Mouse (Mus musculus) liver, embryonic 14.5 days (tissue): Measurements from ENCODE around the gene Mafk. TPM values are rescaled to one million over a fixed set of nuclear protein-coding genes. Genes with fewer than 3 reads are reported as not detected.
A peak's percentile ranks its signal among the peaks of the same experiment; 100 is the strongest.
"Not testable (repeated sequence)": the region's sequence is repeated elsewhere in the genome, so short reads cannot be mapped to it uniquely, and the experiment has no call there.

Experiments
- ATAC-seq: fragments of 200-750 bp; cut with Nextera tagmentation; 2 replicates; pipeline ENCODE4 v1.8.0; 2017; ENCODE audit warnings: moderate number of reproducible peaks, mild to moderate bottlenecking, moderate library complexity; ENCODE audit not compliant: insufficient read depth
- DNase-seq, 3 experiments: peaks; one replicate each; pipeline ENCODE4 v3.0.0-alpha.2; 2012 to 2013; ENCODE audit warnings: low read depth in 3 of 3, low spot score in 3 of 3
- H3K27ac ChIP-seq: fragments of 300-500 bp; sonication (generic); 2 replicates; pipeline ENCODE4 v1.5.1; 2014; ENCODE audit warnings: moderate library complexity, mild to moderate bottlenecking, control low read depth, inconsistent platforms
- H3K27me3 ChIP-seq: fragments of 300-500 bp; sonication (generic); 2 replicates; pipeline ENCODE4 v1.6.1; 2014; ENCODE audit warnings: mild to moderate bottlenecking, low read length, moderate library complexity; ENCODE audit not compliant: control insufficient read depth, insufficient read depth
- H3K36me3 ChIP-seq: fragments of 300-500 bp; sonication (generic); replicated peaks from 2 replicates; pipeline ENCODE4 v1.6.1; 2014; ENCODE audit warnings: low read depth; ENCODE audit not compliant: control insufficient read depth, insufficient read depth
- H3K4me1 ChIP-seq, 2 experiments: fragments of 200-500 bp in 1 of 2; fragments of 300-500 bp in 1 of 2; sonication (generic) in 1 of 2; replicated peaks; 2 replicates each; pipeline ENCODE4 v1.6.1; 2012 to 2014; ENCODE audit warnings: antibody characterized with exemption in 1 of 2, inconsistent platforms in 1 of 2, low read length in 1 of 2; ENCODE audit not compliant: control insufficient read depth in 2 of 2, insufficient read depth in 2 of 2
- H3K4me2 ChIP-seq: fragments of 300-500 bp; sonication (generic); 2 replicates; pipeline ENCODE4 v1.6.1; 2014; ENCODE audit warnings: low read depth, mild to moderate bottlenecking, control low read depth, moderate library complexity
- H3K4me3 ChIP-seq, 2 experiments: fragments of 200-500 bp in 1 of 2; fragments of 300-500 bp in 1 of 2; sonication (generic) in 1 of 2; 2 replicates each; pipeline ENCODE4 v1.5.1; 2012 to 2014; ENCODE audit warnings: low read depth in 2 of 2, low read length in 2 of 2, mild to moderate bottlenecking in 2 of 2, control low read depth in 1 of 2, inconsistent platforms in 1 of 2, moderate library complexity in 1 of 2; ENCODE audit not compliant: insufficient read depth in 1 of 2
- H3K9ac ChIP-seq: fragments of 300-500 bp; sonication (generic); replicated peaks from 2 replicates; pipeline ENCODE4 v1.6.1; 2014; ENCODE audit warnings: mild to moderate bottlenecking, control low read depth, moderate library complexity
- H3K9me3 ChIP-seq: fragments of 300-500 bp; sonication (generic); 2 replicates; pipeline ENCODE4 v1.6.1; 2016; ENCODE audit warnings: low read length, mixed read lengths; ENCODE audit not compliant: control insufficient read depth
- CTCF ChIP-seq: IDR thresholded peaks from 2 replicates; pipeline ENCODE4 v1.5.1; 2016; ENCODE audit warnings: antibody characterized with exemption, low read depth, control low read depth
- EP300 ChIP-seq: IDR thresholded peaks from 2 replicates; pipeline ENCODE4 v1.6.1; 2016; ENCODE audit warnings: antibody characterized with exemption, low read depth
- WGBS: fragments of 180-500 bp; shearing (Covaris S2); extraction: QIAGEN DNeasy Blood & Tissue Kit; methylation state at CpG from one replicate; pipeline ENCODE4 v1.1.7; 2014; ENCODE audit not compliant: insufficient replicate concordance; 5-methylcytosine and 5-hydroxymethylcytosine counted together
- polyA plus RNA-seq, 2 experiments: library from polyadenylated mRNA; depleted of rRNA in 1 of 2; stranded (reverse) in 1 of 2; unstranded in 1 of 2; fragments of >200 nt; fragmentation: Nextera tagmentation in 1 of 2; extraction: Ambion mirVana in 1 of 2; gene quantifications; 2 replicates each; pipeline versions ENCODE4 v1.2.1 to v1.2.3; 2012 to 2014

The Mafk gene
- polyA plus RNA-seq (2012; rRNA removed) = 21.6 and 23.0 TPM in 2 replicates
- 20.7 and 22.7 TPM in 2 replicates for polyA plus RNA-seq (2014; fragmentation: Nextera tagmentation; extraction: Ambion mirVana)

- Histone ChIP-seq H3K36me3 (peaks cover 19% of the 10 kb centered on the region), H3K9me3 (no peaks in the 10 kb centered on the region), H3K4me3 (peak within 1 kb of the TSS; percentile 72 to 77), H3K4me1 (peaks cover 34 to 46% of the 10 kb centered on the region in 2 experiments), H3K9ac (peak within 1 kb of the TSS; percentile 82), H3K4me2 (peak within 1 kb of the TSS; percentile 95), H3K27me3 (no peaks in the 10 kb centered on the region), H3K27ac (peak within 1 kb of the TSS; percentile 93)
- TF ChIP-seq EP300 = no peak
- TF ChIP-seq CTCF = peak; percentile 53
- DNase-seq (peak; percentile 93 to 94 (median 94)), ATAC-seq (peak; percentile 85)
- under 1% methylated on average over 91 of the region's 92 CpGs for WGBS
These were observed at the start of gene Mafk for GRCm38 (mm10) chr5:139791227-139792158. Gene Mafk, plus strand, starts transcription at chr5:139791513.

- H3K27me3 ChIP-seq, H3K9ac ChIP-seq, DNase-seq, H3K4me2 ChIP-seq, H3K27ac ChIP-seq, H3K4me3 ChIP-seq, H3K36me3 ChIP-seq, ATAC-seq, H3K9me3 ChIP-seq: not testable (repeated sequence)
- H3K4me1 ChIP-seq = peaks cover 27 to 34% of the 10 kb centered on the region in 2 experiments
- WGBS = 19% methylated on average over 3 of the region's 3 CpGs
These were observed 48.7 kb upstream of the Mafk start for GRCm38 (mm10) chr5:139742640-139743039.

GRCm38 (mm10) chr5:139745771-139746170 lies 45.5 kb upstream of the Mafk start:
- no peak overlapping the region for H3K4me2 ChIP-seq
- peak; percentile 78 for ATAC-seq
- no peaks in the 10 kb centered on the region for H3K27me3 ChIP-seq
- H3K9ac ChIP-seq = no peak overlapping the region
- no peaks in the 10 kb centered on the region for H3K9me3 ChIP-seq
- no peak for TF ChIP-seq EP300
- TF ChIP-seq CTCF = peak; percentile 98
- WGBS = 6% methylated on average over 3 of the region's 3 CpGs
- no peaks in the 10 kb centered on the region for H3K36me3 ChIP-seq
- peaks cover 5 to 12% of the 10 kb centered on the region in 2 experiments for H3K4me1 ChIP-seq
- no peak overlapping the region for H3K27ac ChIP-seq
- peak in 1 of 3 experiments; percentile 58 for DNase-seq
- no peak overlapping the region for H3K4me3 ChIP-seq

- no peak for DNase-seq
- Histone ChIP-seq H3K4me2 (no peak overlapping the region), H3K9ac (no peak overlapping the region), H3K27me3 (no peaks in the 10 kb centered on the region), H3K9me3 (no peaks in the 10 kb centered on the region), H3K4me1 (no peaks in the 10 kb centered on the region; a peak in 1 of 4 replicates), H3K4me3 (no peak overlapping the region), H3K27ac (no peak overlapping the region), H3K36me3 (no peaks in the 10 kb centered on the region; the same call in 1 of the 2 replicates)
- TF ChIP-seq EP300 (no peak), CTCF (no peak)
- no peak for ATAC-seq
- 76% methylated on average over 16 of the region's 16 CpGs for WGBS
These were observed 41.7 kb upstream of the Mafk start for GRCm38 (mm10) chr5:139749413-139750125.

GRCm38 (mm10) chr5:139750535-139750934 lies 40.8 kb upstream of the Mafk start:
- no peaks in the 10 kb centered on the region for H3K9me3 ChIP-seq
- no peak overlapping the region for H3K4me2 ChIP-seq
- DNase-seq (no peak), ATAC-seq (no peak)
- TF ChIP-seq EP300 = no peak
- peak; percentile 97 for TF ChIP-seq CTCF
- H3K27me3 ChIP-seq = no peaks in the 10 kb centered on the region
- no peak overlapping the region for H3K9ac ChIP-seq
- no peak overlapping the region for H3K27ac ChIP-seq
- no peaks in the 10 kb centered on the region; the same call in 1 of the 2 replicates for H3K36me3 ChIP-seq
- H3K4me1 ChIP-seq = no peaks in the 10 kb centered on the region
- no peak overlapping the region for H3K4me3 ChIP-seq
